ENCODE assay signal across 8 mouse cellular contexts in the genomic region with DNA sequence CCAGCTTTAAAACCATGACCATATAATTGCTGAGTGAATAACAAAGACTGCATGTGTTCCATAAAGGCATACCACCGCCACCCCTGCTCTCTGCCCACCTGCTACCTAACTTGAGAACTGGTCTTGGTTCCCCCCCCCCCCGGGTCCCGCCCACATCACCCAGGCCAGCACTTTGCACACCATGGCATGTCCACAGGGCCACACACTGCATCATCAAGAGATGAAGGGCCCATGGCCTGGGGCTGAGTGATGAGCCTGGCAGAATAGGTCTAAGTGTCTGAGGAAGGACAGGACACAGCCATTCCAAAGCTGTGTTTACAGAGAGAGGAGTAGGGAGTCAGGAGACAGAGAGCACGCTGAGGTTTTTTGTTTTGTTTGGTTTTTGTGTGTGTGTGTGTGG. TPM values are rescaled to one million over a fixed set of nuclear protein-coding genes. Genes with fewer than 3 reads are reported as not detected.
DNase-seq lines count a peak whose midpoint lies in the region; ATAC-seq and TF ChIP-seq lines count a peak whose summit lies in the region.

No protein-coding gene starts in this region.

- H3K27me3 ChIP-seq in kidney, postnatal 0 days (ENCODE audit: insufficient read depth, low read length), result no peaks in the 10 kb centered on the region
- H3K27me3 ChIP-seq in intestine, embryonic 14.5 days (replicated peaks; ENCODE audit: control insufficient read depth, insufficient read depth, low read length), result no peaks in the 10 kb centered on the region
- H3K27me3 ChIP-seq in neural tube, embryonic 12.5 days (replicated peaks), result no peaks in the 10 kb centered on the region

- H3K4me3 ChIP-seq in kidney, postnatal 0 days (replicated peaks; ENCODE audit: low read depth, low read length), result peak overlapping the region; percentile 79; the same call in 1 of the 2 replicates
- H3K4me3 ChIP-seq in embryonic fibroblast, embryonic 13.5 days (ENCODE audit: insufficient read depth, low read length), result peak overlapping the region; percentile 83; the same call in 1 of the 2 replicates
- H3K4me3 ChIP-seq in intestine, embryonic 14.5 days (ENCODE audit: low read depth, low read length), result peak overlapping the region; percentile 79
- H3K4me3 ChIP-seq in neural tube, embryonic 12.5 days, result no peak overlapping the region

- no peak for TF ChIP-seq CTCF in kidney, postnatal 0 days (IDR thresholded peaks at IDR 0.05; ENCODE audit: low read depth)
- TF ChIP-seq CTCF in embryonic fibroblast, embryonic 13.5 days (IDR thresholded peaks at IDR 0.05; ENCODE audit: borderline replicate concordance, insufficient read depth, low read length), result no peak

- WGBS in kidney, postnatal 0 days, result 52% methylated on average over 4 of the region's 4 CpGs
- 53% methylated on average over 4 of the region's 4 CpGs for WGBS in intestine, embryonic 14.5 days
- 67% methylated on average over 4 of the region's 4 CpGs for WGBS in neural tube, embryonic 12.5 days

- ATAC-seq in kidney, postnatal 0 days (replicated peaks; ENCODE audit: low FRiP score, low read depth), result no peak
- no peak for ATAC-seq in intestine, embryonic 14.5 days (replicated peaks; ENCODE audit: low FRiP score, low TSS enrichment, low read depth)
- no peak for ATAC-seq in neural tube, embryonic 12.5 days (ENCODE audit: low FRiP score, low read depth)

- H3K9me3 ChIP-seq in kidney, postnatal 0 days (replicated peaks; ENCODE audit: low read length), result no peaks in the 10 kb centered on the region
- no peaks in the 10 kb centered on the region for H3K9me3 ChIP-seq in intestine, embryonic 14.5 days (ENCODE audit: control insufficient read depth, low read length)
- no peaks in the 10 kb centered on the region for H3K9me3 ChIP-seq in neural tube, embryonic 12.5 days

- H3K4me2 ChIP-seq in kidney, postnatal 0 days (ENCODE audit: low read length), result peak overlapping the region; percentile 61
- peak overlapping the region; percentile 83 for H3K4me2 ChIP-seq in intestine, embryonic 14.5 days (ENCODE audit: low read length)
- H3K4me2 ChIP-seq in neural tube, embryonic 12.5 days (replicated peaks), result peak overlapping the region; percentile 83

- TF ChIP-seq POLR2A in embryonic fibroblast, embryonic 13.5 days (IDR thresholded peaks at IDR 0.05; ENCODE audit: low read depth, low read length), result no peak

- H3K9ac ChIP-seq in kidney, postnatal 0 days (ENCODE audit: low read depth, low read length), result peak overlapping the region; percentile 54; the same call in 1 of the 2 replicates
- H3K9ac ChIP-seq in intestine, embryonic 14.5 days (ENCODE audit: low read length), result peak overlapping the region; percentile 31
- no peak overlapping the region for H3K9ac ChIP-seq in neural tube, embryonic 12.5 days

- no peaks in the 10 kb centered on the region for H3K36me3 ChIP-seq in kidney, postnatal 0 days (ENCODE audit: insufficient read depth, low read length)
- H3K36me3 ChIP-seq in intestine, embryonic 14.5 days (ENCODE audit: control insufficient read depth, insufficient read depth, low read length), result 0 out of 2 replicates have a peak, but pooled peaks cover 10% of the 10 kb centered on the region
- 0 out of 2 replicates have a peak, but pooled peaks cover 3% of the 10 kb centered on the region for H3K36me3 ChIP-seq in neural tube, embryonic 12.5 days

- peaks cover 28% of the 10 kb centered on the region for H3K4me1 ChIP-seq in kidney, postnatal 0 days (replicated peaks; ENCODE audit: insufficient read depth, low read length)
- no peaks in the 10 kb centered on the region for H3K4me1 ChIP-seq in embryonic fibroblast, embryonic 13.5 days (ENCODE audit: control insufficient read depth, insufficient read depth, low read length)
- peaks cover 35% of the 10 kb centered on the region for H3K4me1 ChIP-seq in intestine, embryonic 14.5 days (replicated peaks; ENCODE audit: control insufficient read depth, insufficient read depth, low read length)
- peaks cover 38% of the 10 kb centered on the region for H3K4me1 ChIP-seq in neural tube, embryonic 12.5 days

- peak overlapping the region; percentile 90 for H3K27ac ChIP-seq in kidney, postnatal 0 days
- no peak overlapping the region for H3K27ac ChIP-seq in embryonic fibroblast, embryonic 13.5 days (ENCODE audit: insufficient read depth, low read length)
- H3K27ac ChIP-seq in intestine, embryonic 14.5 days (ENCODE audit: low read depth), result 0 out of 2 replicates have a peak overlapping the region, but pooled peaks have one; percentile 54
- no peak overlapping the region for H3K27ac ChIP-seq in neural tube, embryonic 12.5 days

- intact Hi-C loops in left cerebral cortex, postnatal 25 days (cut with DNase I), result no loop called here

- DNase-seq in kidney, postnatal 0 days (ENCODE audit: low spot score), result no peak
- DNase-seq in kidney, adult 8-10 months, result no peak
- no peak for DNase-seq in intestine, embryonic 14.5 days (ENCODE audit: low spot score)
- no peak for DNase-seq in spleen, postnatal 14 days (ENCODE audit: low spot score in 2 of 2)
- no peak for DNase-seq in left cerebral cortex, postnatal 25 days (ENCODE audit: low spot score in 2 of 2)
- DNase-seq in left cerebral cortex, adult 11 months (ENCODE audit: low spot score), result no peak

RNA-seq across cellular contexts. Expression of a gene that starts 2.8 kb away (rescaled TPM):
- 24.2 and 27.2 TPM in 2 replicates for polyA plus RNA-seq in kidney, postnatal 0 days (2015; fragmentation: Nextera tagmentation; extraction: Ambion mirVana)
- polyA plus RNA-seq in embryonic fibroblast, embryonic 13.5 days (2011; ENCODE audit: insufficient read length, low read depth, missing spikeins), result 19.8 and 23.2 TPM in 2 replicates
- polyA plus RNA-seq in intestine, embryonic 14.5 days (2014; fragmentation: Nextera tagmentation; extraction: Ambion mirVana), result 14.9 and 16.6 TPM in 2 replicates
- 18.1 and 19.8 TPM in 2 replicates for polyA plus RNA-seq in neural tube, embryonic 12.5 days (2016; fragmentation: Nextera tagmentation; extraction: Ambion mirVana)
- 10 to 100 TPM; 75.2 to 95.7 TPM for total RNA-seq in left cerebral cortex, postnatal 25 days (2021)

RNA-seq across cellular contexts. Expression of a gene that starts 12.1 kb away (rescaled TPM):
- 561 and 572 TPM in 2 replicates for polyA plus RNA-seq in kidney, postnatal 0 days (2015; fragmentation: Nextera tagmentation; extraction: Ambion mirVana)
- 510 and 665 TPM in 2 replicates for polyA plus RNA-seq in embryonic fibroblast, embryonic 13.5 days (2011; ENCODE audit: insufficient read length, low read depth, missing spikeins)
- polyA plus RNA-seq in intestine, embryonic 14.5 days (2014; fragmentation: Nextera tagmentation; extraction: Ambion mirVana), result 530 and 550 TPM in 2 replicates
- polyA plus RNA-seq in neural tube, embryonic 12.5 days (2016; fragmentation: Nextera tagmentation; extraction: Ambion mirVana), result 389 and 400 TPM in 2 replicates
- 100 to 1,000 TPM in 1 of 2 experiments, 10 to 100 TPM in 1; 96.4 to 113 TPM for total RNA-seq in left cerebral cortex, postnatal 25 days (2021)

RNA-seq across cellular contexts. Expression of a gene that starts 24.3 kb away (rescaled TPM):
- polyA plus RNA-seq in kidney, postnatal 0 days (2015; fragmentation: Nextera tagmentation; extraction: Ambion mirVana), result 7.5 and 8.3 TPM in 2 replicates
- polyA plus RNA-seq in embryonic fibroblast, embryonic 13.5 days (2011; ENCODE audit: insufficient read length, low read depth, missing spikeins), result 8.1 and 9.2 TPM in 2 replicates
- polyA plus RNA-seq in intestine, embryonic 14.5 days (2014; fragmentation: Nextera tagmentation; extraction: Ambion mirVana), result 15.2 and 16.1 TPM in 2 replicates
- polyA plus RNA-seq in neural tube, embryonic 12.5 days (2016; fragmentation: Nextera tagmentation; extraction: Ambion mirVana), result 21.9 and 22.0 TPM in 2 replicates
- 10 to 100 TPM; 22.0 to 27.9 TPM for total RNA-seq in left cerebral cortex, postnatal 25 days (2021)

RNA-seq across cellular contexts. Expression of a gene that starts 45.4 kb away (rescaled TPM):
- 17.1 and 21.3 TPM in 2 replicates for polyA plus RNA-seq in kidney, postnatal 0 days (2015; fragmentation: Nextera tagmentation; extraction: Ambion mirVana)
- polyA plus RNA-seq in embryonic fibroblast, embryonic 13.5 days (2011; ENCODE audit: insufficient read length, low read depth, missing spikeins), result 11.1 and 12.1 TPM in 2 replicates
- polyA plus RNA-seq in intestine, embryonic 14.5 days (2014; fragmentation: Nextera tagmentation; extraction: Ambion mirVana), result 10.7 and 11.2 TPM in 2 replicates
- 29.5 and 29.6 TPM in 2 replicates for polyA plus RNA-seq in neural tube, embryonic 12.5 days (2016; fragmentation: Nextera tagmentation; extraction: Ambion mirVana)
- total RNA-seq in left cerebral cortex, postnatal 25 days (2021), result 10 to 100 TPM; 21.0 to 27.2 TPM

RNA-seq across cellular contexts. Expression of a gene that starts 50.2 kb away (rescaled TPM):
- polyA plus RNA-seq in kidney, postnatal 0 days (2015; fragmentation: Nextera tagmentation; extraction: Ambion mirVana), result 41.9 and 44.7 TPM in 2 replicates
- 12.2 and 13.8 TPM in 2 replicates for polyA plus RNA-seq in embryonic fibroblast, embryonic 13.5 days (2011; ENCODE audit: insufficient read length, low read depth, missing spikeins)
- 37.2 and 38.8 TPM in 2 replicates for polyA plus RNA-seq in intestine, embryonic 14.5 days (2014; fragmentation: Nextera tagmentation; extraction: Ambion mirVana)
- 18.4 and 18.9 TPM in 2 replicates for polyA plus RNA-seq in neural tube, embryonic 12.5 days (2016; fragmentation: Nextera tagmentation; extraction: Ambion mirVana)
- 10 to 100 TPM; 18.6 to 19.7 TPM for total RNA-seq in left cerebral cortex, postnatal 25 days (2021)

Comparison
In these comparisons a context has a peak if more than half of its experiments do, and no peak if none do; other contexts are left out.
1. H3K27ac ChIP-seq: peak in kidney, postnatal 0 days (single experiment) and intestine, embryonic 14.5 days (single experiment); none in embryonic fibroblast, embryonic 13.5 days (single experiment) and neural tube, embryonic 12.5 days (single experiment).
2. Peak in every context shown above with its lines, with median percentiles within 50 percentile points of each other: H3K4me2 ChIP-seq.